Mouse (Mus musculus) ES-E14 (cell line): ENCODE results near the gene 9530077C05Rik.

Source experiments
- CHD2 ChIP-seq: IDR thresholded peaks from 2 replicates; pipeline ENCODE4 v1.6.1; 2014; ENCODE audit warnings: mild to moderate bottlenecking, low read depth, low read length, inconsistent platforms
- HCFC1 ChIP-seq: IDR thresholded peaks from 2 replicates; pipeline ENCODE4 v1.6.1; 2012; ENCODE audit warnings: low read length, inconsistent platforms, borderline replicate concordance; ENCODE audit not compliant: insufficient read depth
- MAFK ChIP-seq: IDR thresholded peaks from 2 replicates; pipeline ENCODE4 v1.6.1; 2014; ENCODE audit warnings: mild to moderate bottlenecking, low read depth, low read length, inconsistent platforms; ENCODE audit not compliant: insufficient read depth
- ZC3H11A ChIP-seq: IDR thresholded peaks from 2 replicates; pipeline ENCODE4 v1.6.1; 2012; ENCODE audit warnings: low read depth, mild to moderate bottlenecking, inconsistent platforms, low read length, borderline replicate concordance
- ZNF384 ChIP-seq: IDR thresholded peaks from 2 replicates; pipeline ENCODE4 v1.6.1; 2012; ENCODE audit warnings: low read depth, low read length, inconsistent platforms

DNA sequence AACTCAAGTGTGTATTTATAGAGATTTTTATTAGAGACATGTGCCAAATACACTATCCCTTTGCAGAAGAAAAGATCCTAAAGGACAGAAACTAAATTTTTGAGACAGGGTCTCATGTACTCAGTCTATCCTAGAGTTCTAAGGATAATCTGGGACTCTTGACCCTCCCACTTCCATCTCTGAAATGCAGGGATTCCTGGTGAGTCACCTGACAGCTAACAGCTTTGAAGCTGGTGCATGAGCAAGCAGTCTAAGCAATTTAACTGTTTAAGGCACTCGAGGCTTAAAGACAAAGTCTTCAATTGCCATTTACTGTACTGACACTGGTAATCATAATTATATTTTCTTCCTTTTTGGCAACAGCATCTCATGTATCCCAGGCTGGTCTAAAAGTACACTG is 11.2 kb downstream of the 9530077C05Rik start:
- no peak for TF ChIP-seq ZNF384
- no peak for TF ChIP-seq ZC3H11A
- no peak for TF ChIP-seq HCFC1
- no peak for TF ChIP-seq MAFK
- TF ChIP-seq CHD2: no peak
